Mouse (Mus musculus) erythroblast, embryonic 14.5 days (primary cell): Measurements from ENCODE around the gene Tmem211.

Source experiments
- GATA1 ChIP-seq: IDR thresholded peaks from 2 replicates; pipeline ENCODE4 v1.6.1; 2012; ENCODE audit warnings: low read length, inconsistent platforms, mixed read lengths
- TAL1 ChIP-seq: IDR thresholded peaks from 3 replicates; pipeline ENCODE4 v1.6.1; 2012; ENCODE audit warnings: low read length, inconsistent platforms, mixed read lengths

- TF ChIP-seq GATA1: no peak
- no peak for TF ChIP-seq TAL1
Observed at GRCm38 (mm10) chr5:113283726-113284125, 57.0 kb downstream of the Tmem211 start.
